Mouse (Mus musculus): ENCODE results near the gene Zfp954.

DNA sequence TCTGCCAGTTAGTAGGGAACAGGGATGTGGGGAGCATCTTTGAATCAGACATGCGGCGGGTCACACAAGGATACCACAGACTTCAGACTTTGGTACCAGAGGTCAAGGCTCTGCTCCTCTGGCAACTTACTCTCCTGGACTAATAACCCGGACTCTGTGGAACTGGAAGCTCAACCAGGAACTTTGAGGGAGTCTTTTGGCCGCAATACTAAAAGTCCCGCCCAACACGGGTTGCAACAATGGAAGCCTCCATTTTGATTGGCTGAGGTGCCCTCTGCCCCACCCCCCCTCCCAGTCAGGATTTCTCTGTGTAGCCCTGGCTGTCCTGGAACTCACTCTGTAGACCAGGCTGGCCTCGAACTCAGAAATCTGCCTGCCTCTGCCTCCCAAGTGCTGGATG is 12.8 kb downstream of the Zfp954 start:
- TF ChIP-seq ZNF384 (IDR thresholded peaks at IDR 0.05; ENCODE audit: low read depth, low read length) = no peak
- no peak for TF ChIP-seq MAFK (IDR thresholded peaks at IDR 0.05; ENCODE audit: insufficient read depth, low read depth, low read length)
- TF ChIP-seq CHD2 (IDR thresholded peaks at IDR 0.05; ENCODE audit: low read depth, low read length) = no peak
- TF ChIP-seq HCFC1 (IDR thresholded peaks at IDR 0.05; ENCODE audit: borderline replicate concordance, insufficient read depth, low read length) = no peak
